Mouse (Mus musculus): Measurements from ENCODE around the gene Unk. TPM values are rescaled to one million over a fixed set of nuclear protein-coding genes. Genes with fewer than 3 reads are reported as not detected.

Gene Unk
- total RNA-seq, 2 experiments from 2014 or later, result 12.2 to 24.3 TPM

DNA sequence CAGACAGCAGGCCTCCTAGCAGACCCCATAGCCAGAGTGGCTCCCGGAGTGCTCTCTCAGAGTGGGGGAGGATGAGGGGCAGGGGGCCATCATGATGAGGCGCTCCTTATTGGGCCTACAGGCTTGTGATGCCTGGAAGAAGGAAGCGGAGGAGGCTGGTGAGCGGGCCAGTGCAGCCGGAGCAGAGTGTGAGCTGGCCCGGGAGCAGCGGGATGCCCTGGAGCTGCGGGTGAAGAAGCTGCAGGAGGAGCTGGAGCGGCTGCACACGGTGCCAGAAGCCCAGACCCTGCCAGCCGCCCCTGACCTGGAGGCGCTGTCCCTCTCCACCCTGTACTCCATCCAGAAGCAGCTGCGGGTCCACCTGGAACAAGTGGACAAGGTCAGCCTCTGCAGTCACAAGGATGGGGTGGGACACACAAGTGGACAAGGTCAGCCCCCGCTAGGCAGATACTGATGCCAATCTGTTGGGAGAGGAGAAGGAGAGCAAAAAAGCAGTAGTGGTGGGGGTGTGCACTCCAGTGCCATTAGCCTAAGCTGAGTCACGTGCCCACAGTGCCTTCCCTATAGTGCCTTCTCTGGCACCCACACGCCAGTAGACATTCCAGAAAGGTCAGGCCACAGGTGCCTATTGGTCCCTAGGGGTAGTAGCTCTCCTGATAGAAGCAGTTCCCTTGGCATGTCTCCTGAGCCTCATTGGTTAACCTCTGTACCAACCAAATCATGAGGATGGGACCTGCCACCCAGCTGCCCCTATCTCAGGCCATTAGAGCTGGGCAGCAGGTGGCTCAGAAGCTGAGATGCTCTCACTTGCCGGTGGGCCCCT is 29.0 kb downstream of the Unk start:
- no peak for ATAC-seq (replicated peaks; ENCODE audit: low FRiP score, poor library complexity, severe bottlenecking)

GRCm38 (mm10) chr11:116059691-116060025 is 29.5 kb downstream of the Unk start:
- ATAC-seq (replicated peaks; ENCODE audit: low FRiP score, poor library complexity, severe bottlenecking), result no peak

GRCm38 (mm10) chr11:116060596-116060995 is 30.5 kb downstream of the Unk start:
- ATAC-seq (replicated peaks; ENCODE audit: low FRiP score, poor library complexity, severe bottlenecking), result no peak

DNA sequence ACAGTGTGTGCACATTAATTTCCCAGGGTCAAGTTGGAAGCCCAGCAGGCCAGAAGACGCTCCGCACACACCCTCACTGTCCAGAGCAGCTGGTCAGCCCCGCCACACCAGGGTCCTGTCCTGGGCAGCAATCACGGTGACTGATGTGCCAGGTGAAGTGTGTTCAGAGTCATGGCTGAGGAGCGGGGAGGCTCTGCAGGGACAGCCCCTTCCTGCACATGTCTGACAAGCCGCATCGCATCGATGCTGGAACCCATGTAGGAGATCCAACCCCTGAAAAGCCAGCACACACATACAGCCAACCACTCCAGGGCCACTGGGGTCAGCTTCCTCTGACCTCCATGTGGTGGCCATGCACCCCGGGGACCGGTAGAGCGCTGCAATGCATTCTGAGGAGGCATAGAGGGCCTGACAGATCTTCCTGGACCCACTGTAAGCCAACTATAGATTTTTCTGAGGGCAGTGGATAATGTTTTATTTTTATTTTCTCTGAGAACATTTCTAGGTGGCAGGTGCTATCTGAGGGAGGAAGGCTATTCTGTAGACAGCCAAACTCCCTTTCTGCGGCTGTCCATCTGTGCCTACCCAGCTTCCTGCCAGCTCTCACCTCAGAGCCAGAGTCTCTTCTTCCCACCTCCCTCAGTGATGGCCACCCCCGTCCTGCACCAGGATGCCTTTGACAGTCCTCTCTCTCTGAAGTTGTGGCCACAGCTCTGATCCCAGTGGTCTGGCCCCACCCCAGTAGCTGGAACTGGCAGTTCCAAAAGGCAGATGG is 31.7 kb downstream of the Unk start:
- no peak for ATAC-seq (replicated peaks; ENCODE audit: low FRiP score, poor library complexity, severe bottlenecking)

DNA sequence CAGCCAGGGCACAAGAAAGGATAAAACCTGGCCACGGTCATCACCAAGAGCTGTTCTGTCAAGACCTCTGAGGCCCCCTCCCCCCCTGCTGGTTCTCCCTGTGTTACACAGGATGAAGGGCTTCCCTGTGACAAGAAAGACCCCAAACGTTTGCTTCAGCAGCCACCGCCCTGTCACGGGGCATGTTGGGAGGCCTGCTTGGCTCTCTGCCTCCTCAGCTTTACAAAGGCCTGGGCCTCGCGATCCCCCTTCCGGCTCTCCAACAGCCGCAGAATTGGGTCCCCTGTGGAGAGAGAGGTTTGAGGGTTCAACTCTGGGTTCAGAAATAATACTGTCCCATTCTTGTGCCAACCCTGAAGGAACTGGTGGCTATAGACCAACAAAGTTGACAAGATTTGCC is 32.4 kb downstream of the Unk start:
- no peak for ATAC-seq (replicated peaks; ENCODE audit: low FRiP score, poor library complexity, severe bottlenecking)

DNA sequence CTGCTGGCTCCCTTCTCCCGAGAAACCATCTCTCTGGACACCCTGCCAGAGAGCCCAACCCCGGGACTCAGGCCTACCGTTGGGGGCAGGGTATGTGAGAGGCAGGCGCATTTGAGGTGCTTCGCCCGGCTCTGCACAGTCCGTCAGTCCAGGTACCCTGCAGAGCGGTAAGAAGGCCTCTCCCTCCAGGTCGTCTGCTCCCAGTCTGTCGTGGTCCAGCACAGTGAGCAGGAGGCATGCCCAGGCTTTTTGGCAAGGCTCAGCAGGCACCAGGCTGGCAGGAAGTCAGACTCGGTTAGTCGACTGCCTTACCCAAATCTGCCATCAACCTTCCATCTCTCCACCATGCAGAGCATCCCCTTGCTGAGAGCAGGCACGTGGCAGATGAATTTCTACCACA is 33.4 kb downstream of the Unk start:
- no peak for ATAC-seq (replicated peaks; ENCODE audit: low FRiP score, poor library complexity, severe bottlenecking)

- ATAC-seq (replicated peaks; ENCODE audit: low FRiP score, poor library complexity, severe bottlenecking), result no peak
Observed at GRCm38 (mm10) chr11:116064187-116064867, 34.2 kb downstream of the Unk start.

DNA sequence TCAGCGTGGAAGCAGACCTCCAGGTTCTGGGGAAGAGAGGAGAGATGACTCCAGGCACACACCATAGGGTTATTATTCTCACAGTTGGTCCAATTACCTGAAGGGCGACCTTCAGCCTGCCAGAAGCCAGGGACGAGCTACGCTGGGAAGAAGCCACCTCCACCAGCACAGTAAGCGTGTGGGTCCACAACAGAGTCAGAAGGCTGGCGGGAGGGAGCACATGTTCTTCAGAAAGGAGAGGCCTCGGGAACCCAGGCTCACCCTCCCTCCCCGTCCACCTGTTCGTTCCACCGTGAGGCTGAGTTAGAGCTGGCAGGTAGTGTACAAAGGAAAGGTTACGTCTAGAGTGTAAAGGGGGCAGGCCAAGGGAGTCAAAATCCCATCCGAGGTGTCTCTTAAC is 35.2 kb downstream of the Unk start:
- no peak for ATAC-seq (replicated peaks; ENCODE audit: low FRiP score, poor library complexity, severe bottlenecking)

DNA sequence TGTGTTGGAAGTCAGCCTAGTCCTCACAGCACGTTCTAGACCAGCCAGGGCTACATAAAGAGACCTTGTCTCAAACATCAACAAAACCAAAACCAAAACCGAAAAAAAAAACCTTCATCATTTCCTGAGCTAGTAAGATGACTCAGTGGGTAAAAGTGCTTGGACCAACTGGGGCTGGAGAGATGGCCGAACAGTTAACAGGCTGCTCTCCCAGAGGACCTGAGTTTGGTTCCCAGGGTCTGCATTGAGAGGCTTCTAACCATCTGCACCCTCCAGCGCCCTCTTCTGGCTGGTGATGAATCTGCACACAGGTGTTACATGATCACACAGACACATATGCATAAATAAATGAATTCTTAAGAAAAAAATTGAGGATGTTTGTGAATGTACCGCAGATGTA is 41.4 kb downstream of the Unk start:
- no peak for ATAC-seq (replicated peaks; ENCODE audit: low FRiP score, poor library complexity, severe bottlenecking)

- ATAC-seq (replicated peaks; ENCODE audit: low FRiP score, poor library complexity, severe bottlenecking), result no peak
Observed at GRCm38 (mm10) chr11:116072608-116073007, 42.5 kb downstream of the Unk start.

DNA sequence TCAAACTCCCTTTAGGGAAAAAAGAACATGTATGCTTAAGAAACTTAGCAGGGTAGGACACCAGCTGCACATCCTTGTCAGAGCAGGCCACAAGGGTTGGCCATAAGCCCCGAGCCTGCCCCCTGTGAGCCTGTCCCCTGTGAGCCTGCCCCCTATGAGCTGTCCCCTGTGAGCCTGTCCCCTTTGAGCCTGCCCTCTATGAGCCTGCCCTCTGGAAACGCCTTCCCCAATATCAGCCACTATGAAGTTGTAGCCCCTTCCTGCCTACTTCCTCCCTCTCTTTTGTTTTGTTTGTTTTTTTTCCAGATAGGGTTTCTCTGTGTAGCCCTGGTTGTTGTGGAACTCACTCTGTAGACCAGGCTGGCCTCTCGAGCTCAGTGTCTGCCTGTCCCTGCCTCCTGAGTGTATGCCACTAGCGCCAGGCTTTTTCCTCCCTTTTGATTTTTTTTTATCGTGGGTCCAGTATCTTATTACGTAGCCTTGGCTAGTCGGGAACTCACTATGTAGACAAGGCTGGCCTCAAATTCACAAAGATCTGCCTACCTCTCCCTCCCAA is 44.4 kb downstream of the Unk start:
- no peak for ATAC-seq (replicated peaks; ENCODE audit: low FRiP score, poor library complexity, severe bottlenecking)

DNA sequence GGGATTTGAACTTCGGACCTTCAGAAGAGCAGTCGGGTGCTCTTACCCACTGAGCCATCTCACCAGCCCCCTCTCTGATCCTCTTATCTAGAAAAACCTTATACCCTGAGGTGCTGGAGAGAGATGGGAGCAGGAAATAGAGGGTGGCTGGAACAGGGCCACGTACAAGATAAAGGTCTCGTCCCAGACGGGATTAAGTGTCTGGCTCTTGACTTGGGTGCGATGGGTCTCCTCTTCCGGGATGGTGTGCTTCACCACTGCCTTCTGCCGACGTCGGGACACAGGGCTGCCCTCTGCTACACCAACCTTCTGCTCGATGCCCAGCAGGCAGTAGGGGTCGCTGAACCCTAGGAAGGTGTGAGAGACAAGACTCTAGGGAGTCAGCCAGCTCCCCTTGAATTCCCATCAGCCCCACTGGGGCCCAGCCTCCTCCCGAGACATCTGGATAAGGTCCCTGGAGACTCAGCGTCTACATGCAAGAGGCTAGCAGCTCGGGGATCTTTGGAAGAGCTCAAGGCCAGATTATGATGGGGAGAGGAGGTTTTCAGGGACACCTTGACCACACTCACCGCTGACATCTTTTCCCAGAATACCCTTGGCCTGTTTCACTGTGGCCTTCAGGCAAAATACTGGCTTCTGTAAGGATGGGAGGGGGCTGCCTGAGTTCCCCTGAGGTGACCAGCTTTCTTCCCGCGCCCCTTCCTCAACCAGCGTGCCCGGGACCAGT is 45.6 kb downstream of the Unk start:
- no peak for ATAC-seq (replicated peaks; ENCODE audit: low FRiP score, poor library complexity, severe bottlenecking)

GRCm38 (mm10) chr11:116076266-116076540 is 46.1 kb downstream of the Unk start:
- no peak for ATAC-seq (replicated peaks; ENCODE audit: low FRiP score, poor library complexity, severe bottlenecking)

GRCm38 (mm10) chr11:116076836-116077235 is 46.7 kb downstream of the Unk start:
- no peak for ATAC-seq (replicated peaks; ENCODE audit: low FRiP score, poor library complexity, severe bottlenecking)

GRCm38 (mm10) chr11:116077446-116078204 is 47.5 kb downstream of the Unk start, which contains the start of gene Unc13d:
TSS of gene Unc13d (minus strand) at chr11:116077961.
- ATAC-seq (replicated peaks; ENCODE audit: low FRiP score, poor library complexity, severe bottlenecking), result peak; percentile 82

GRCm38 (mm10) chr11:116078221-116078620 is 48.1 kb downstream of the Unk start:
- ATAC-seq (replicated peaks; ENCODE audit: low FRiP score, poor library complexity, severe bottlenecking), result 0 out of 2 replicates have a peak, but pooled peaks have one; percentile 0

- no peak for ATAC-seq (replicated peaks; ENCODE audit: low FRiP score, poor library complexity, severe bottlenecking)
Observed at GRCm38 (mm10) chr11:116078676-116079320, 48.7 kb downstream of the Unk start.

DNA sequence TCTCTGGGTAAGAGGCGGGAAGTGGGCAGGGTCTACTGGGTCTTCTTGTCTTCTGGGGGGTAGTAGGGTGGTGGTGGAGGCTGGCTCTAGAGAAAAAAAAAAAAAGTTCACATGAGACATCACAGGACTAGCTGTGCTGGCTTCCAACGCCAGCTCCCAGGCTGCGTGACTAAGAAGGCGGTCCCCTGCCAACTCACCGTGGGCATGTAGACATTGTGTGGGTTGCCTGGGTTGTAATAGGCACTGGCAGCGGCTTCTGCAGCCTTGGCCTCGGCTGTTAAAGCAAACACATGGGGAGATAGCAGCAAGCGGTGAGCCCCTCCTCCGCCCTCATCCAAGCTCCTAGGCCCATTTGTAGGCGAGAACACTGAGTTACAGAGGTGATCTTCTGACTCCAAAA is 49.4 kb downstream of the Unk start:
- ATAC-seq (replicated peaks; ENCODE audit: low FRiP score, poor library complexity, severe bottlenecking), result no peak

DNA sequence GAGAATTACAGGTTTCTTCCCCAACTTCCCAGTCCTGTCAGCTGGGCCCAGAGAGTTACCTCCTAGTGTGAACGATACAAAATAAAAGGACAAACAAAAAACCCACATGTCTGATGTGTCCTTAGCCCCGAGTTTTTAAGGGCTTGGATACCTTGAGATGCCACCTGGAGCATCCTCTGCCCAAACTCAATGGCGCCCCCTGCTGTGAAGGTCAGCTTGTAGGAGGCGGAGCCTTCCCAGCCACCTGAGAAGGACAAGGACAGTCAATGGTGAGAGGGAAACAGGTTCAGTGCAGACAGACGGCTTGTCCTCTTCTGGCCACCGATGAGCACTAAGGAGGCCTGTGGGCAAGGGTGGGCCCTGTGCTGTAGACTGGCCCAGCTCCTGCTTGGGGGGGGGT is 51.0 kb downstream of the Unk start:
- ATAC-seq (replicated peaks; ENCODE audit: low FRiP score, poor library complexity, severe bottlenecking), result no peak
